Mouse (Mus musculus) heart, embryonic 12.5 days (tissue): ENCODE data around the gene Vmn1r239-ps. TPM values are rescaled to one million over a fixed set of nuclear protein-coding genes. Genes with fewer than 3 reads are reported as not detected.
"Not testable (repeated sequence)": the region's sequence is repeated elsewhere in the genome, so short reads cannot be mapped to it uniquely, and the experiment has no call there.

ENCODE experiments used
- ATAC-seq: fragments of 200-750 bp; cut with Nextera tagmentation; 2 replicates; pipeline ENCODE4 v1.8.0; 2017; ENCODE audit warnings: moderate TSS enrichment, moderate library complexity; ENCODE audit not compliant: insufficient number of reproducible peaks, low FRiP score
- H3K27ac ChIP-seq: fragments of 300-500 bp; sonication (generic); 2 replicates; pipeline ENCODE4 v1.5.1; 2016; ENCODE audit warnings: mild to moderate bottlenecking, moderate library complexity; ENCODE audit not compliant: poor library complexity, severe bottlenecking
- H3K27me3 ChIP-seq: fragments of 300-500 bp; sonication (generic); replicated peaks from 2 replicates; pipeline ENCODE4 v1.6.1; 2016; ENCODE audit warnings: mild to moderate bottlenecking, moderate library complexity
- H3K36me3 ChIP-seq: fragments of 300-500 bp; sonication (generic); 2 replicates; pipeline ENCODE4 v1.6.1; 2016; ENCODE audit warnings: mild to moderate bottlenecking, moderate library complexity
- H3K4me1 ChIP-seq: fragments of 300-500 bp; sonication (generic); replicated peaks from 2 replicates; pipeline ENCODE4 v1.6.1; 2016; ENCODE audit warnings: mild to moderate bottlenecking
- H3K4me2 ChIP-seq: fragments of 300-500 bp; sonication (generic); 2 replicates; pipeline ENCODE4 v1.6.1; 2016; ENCODE audit warnings: mild to moderate bottlenecking, moderate library complexity
- H3K4me3 ChIP-seq: fragments of 300-500 bp; sonication (generic); 2 replicates; pipeline ENCODE4 v1.5.1; 2016; ENCODE audit warnings: mild to moderate bottlenecking
- H3K9ac ChIP-seq: fragments of 300-500 bp; sonication (generic); 2 replicates; pipeline ENCODE4 v1.6.1; 2016; ENCODE audit warnings: mild to moderate bottlenecking, moderate library complexity
- H3K9me3 ChIP-seq: fragments of 300-500 bp; sonication (generic); replicated peaks from 2 replicates; pipeline ENCODE4 v1.6.1; 2016; ENCODE audit warnings: mild to moderate bottlenecking, moderate library complexity
- WGBS: fragments of 180-500 bp; shearing (Covaris S2); methylation state at CpG from one replicate; pipeline ENCODE4 v1.1.7; 2016; 5-methylcytosine and 5-hydroxymethylcytosine counted together
- polyA plus RNA-seq: library from polyadenylated mRNA; unstranded; fragments of >200 nt; fragmentation: Nextera tagmentation; extraction: Ambion mirVana; gene quantifications from 2 replicates; pipeline ENCODE4 v1.2.1, GENCODE M21; 2016

Vmn1r239-ps gene
- not detected in 2 replicates for polyA plus RNA-seq

DNA sequence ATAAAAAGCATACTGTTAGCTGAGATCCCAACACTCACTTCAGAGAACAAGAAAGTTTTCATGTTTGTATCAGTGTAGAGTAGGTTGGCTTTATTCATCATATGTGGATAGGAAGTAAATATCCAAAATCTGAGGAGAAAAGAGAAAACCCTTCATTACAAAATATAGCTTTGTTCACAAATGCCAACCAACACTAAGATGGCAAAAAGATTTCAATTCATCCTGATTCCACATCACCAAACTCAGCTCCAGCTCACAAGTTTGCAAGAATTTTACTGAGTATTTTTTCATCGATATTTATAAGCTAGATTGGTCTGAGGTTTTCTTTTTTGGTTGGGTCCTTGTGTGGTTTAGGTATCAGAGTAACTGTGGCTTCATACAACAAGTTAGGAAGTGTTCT lies at the start of gene Vmn1r239-ps:
Gene Vmn1r239-ps, minus strand, starts transcription at position 101 of the 400 bp plus-strand sequence.
- H3K4me3 ChIP-seq, ATAC-seq, H3K27me3 ChIP-seq, H3K27ac ChIP-seq, H3K9ac ChIP-seq, H3K4me1 ChIP-seq, H3K36me3 ChIP-seq, H3K4me2 ChIP-seq, H3K9me3 ChIP-seq: not testable (repeated sequence)
- 53% methylated on average over 1 of the region's 1 CpGs for WGBS

DNA sequence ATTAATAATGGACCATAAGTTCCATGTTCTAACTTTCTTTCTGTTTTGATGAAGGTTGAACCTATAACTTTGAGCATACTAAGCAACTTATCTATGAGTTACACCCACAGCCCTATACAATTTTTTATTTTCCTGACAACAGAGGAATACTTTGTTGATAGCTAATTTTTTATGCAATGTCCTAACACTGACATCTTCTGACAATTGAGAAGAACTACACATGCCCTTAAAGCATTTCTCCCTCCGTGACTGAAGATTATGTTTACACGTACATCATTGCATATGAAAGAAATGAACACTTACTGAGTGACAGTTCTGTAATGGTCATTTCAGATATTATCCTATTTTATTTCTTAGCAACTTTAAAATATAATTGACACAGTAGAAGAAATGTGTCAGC lies 36.0 kb upstream of the Vmn1r239-ps start:
- Histone ChIP-seq H3K4me3 (no peak overlapping the region), H3K9me3 (no peaks in the 10 kb centered on the region), H3K4me2 (no peak overlapping the region), H3K4me1 (no peaks in the 10 kb centered on the region), H3K9ac (no peak overlapping the region), H3K27me3 (no peaks in the 10 kb centered on the region), H3K27ac (no peak overlapping the region), H3K36me3 (no peaks in the 10 kb centered on the region)
- no peak for ATAC-seq
- 75% methylated on average over 2 of the region's 2 CpGs for WGBS

GRCm38 (mm10) chrX:147443386-147443785 lies 10.1 kb downstream of the Vmn1r239-ps start:
- Histone ChIP-seq H3K4me1 (no peaks in the 10 kb centered on the region), H3K4me3 (no peak overlapping the region), H3K4me2 (no peak overlapping the region), H3K27ac (no peak overlapping the region), H3K9ac (no peak overlapping the region), H3K27me3 (no peaks in the 10 kb centered on the region), H3K36me3 (no peaks in the 10 kb centered on the region), H3K9me3 (no peaks in the 10 kb centered on the region)
- 86% methylated on average over 4 of the region's 4 CpGs for WGBS
- no peak for ATAC-seq

GRCm38 (mm10) chrX:147435400-147435799 lies 18.1 kb downstream of the Vmn1r239-ps start:
- no peak for ATAC-seq

DNA sequence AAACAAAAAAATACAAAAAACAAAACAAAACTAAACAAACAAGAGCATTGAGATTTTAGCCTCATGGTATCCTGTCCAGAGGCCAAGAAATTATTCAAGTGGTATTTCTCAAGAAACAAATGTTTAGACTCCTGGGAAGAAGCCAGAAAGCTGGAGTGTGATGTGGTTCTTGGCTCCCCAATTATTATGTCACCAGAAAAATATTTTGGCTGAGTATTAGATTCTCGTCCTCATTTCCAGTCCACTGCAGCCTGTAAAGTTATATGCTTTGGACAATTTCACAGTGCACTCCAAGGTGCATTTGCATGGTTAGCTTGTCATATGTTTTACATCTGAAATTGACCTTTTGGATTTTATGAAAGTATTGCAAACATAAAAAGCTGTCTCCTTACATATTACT lies 23.8 kb downstream of the Vmn1r239-ps start:
- H3K27me3 ChIP-seq = no peaks in the 10 kb centered on the region
- no peaks in the 10 kb centered on the region for H3K36me3 ChIP-seq
- no peak overlapping the region for H3K4me2 ChIP-seq
- no peak overlapping the region for H3K27ac ChIP-seq
- H3K4me1 ChIP-seq = no peaks in the 10 kb centered on the region
- H3K9me3 ChIP-seq = no peaks in the 10 kb centered on the region
- H3K4me3 ChIP-seq = no peak overlapping the region
- 43% methylated on average over 1 of the region's 1 CpGs for WGBS
- ATAC-seq = no peak
- H3K9ac ChIP-seq = no peak overlapping the region

More at GRCm38 (mm10) chrX:147435400-147435799, 18.1 kb downstream of the Vmn1r239-ps start:
- no peaks in the 10 kb centered on the region for H3K9me3 ChIP-seq
- no peaks in the 10 kb centered on the region for H3K27me3 ChIP-seq
- H3K36me3 ChIP-seq = no peaks in the 10 kb centered on the region
- H3K27ac ChIP-seq = no peak overlapping the region
- no peak overlapping the region for H3K4me3 ChIP-seq
- H3K4me2 ChIP-seq = no peak overlapping the region
- H3K9ac ChIP-seq = no peak overlapping the region
- H3K4me1 ChIP-seq = no peaks in the 10 kb centered on the region
- 67% methylated on average over 2 of the region's 2 CpGs for WGBS

DNA sequence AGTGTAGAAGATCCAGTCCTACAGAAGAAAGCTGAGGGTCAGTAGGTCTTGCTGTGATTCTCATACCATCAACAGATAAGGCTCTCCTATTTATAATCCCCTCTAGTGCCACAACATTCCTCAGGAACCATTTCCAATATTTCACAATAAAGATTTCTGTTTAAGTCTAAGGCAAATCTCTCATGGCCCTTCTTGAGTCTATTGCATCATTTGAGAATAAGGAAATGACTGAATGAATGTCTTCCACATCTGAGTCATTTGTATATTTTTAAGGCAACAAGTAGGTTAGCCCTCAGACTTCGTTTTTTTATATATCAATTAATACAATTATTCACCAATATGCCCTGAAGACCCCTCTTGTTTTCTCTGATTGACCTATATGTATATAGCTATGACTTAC lies 24.4 kb downstream of the Vmn1r239-ps start, which contains the start of gene Il13ra2:
Gene Il13ra2, minus strand, starts transcription at position 64 of the 400 bp plus-strand sequence.
- H3K9ac ChIP-seq = no peak within 1 kb of the TSS
- ATAC-seq = no peak
- 39% methylated on average over 1 of the region's 1 CpGs for WGBS

More for the DNA sequence above, 24.4 kb downstream of the Vmn1r239-ps start, which contains the start of gene Il13ra2:
- no peak within 1 kb of the TSS for H3K4me3 ChIP-seq
- no peaks in the 10 kb centered on the region for H3K27me3 ChIP-seq
- no peaks in the 10 kb centered on the region for H3K4me1 ChIP-seq
- no peaks in the 10 kb centered on the region for H3K9me3 ChIP-seq
- no peaks in the 10 kb centered on the region for H3K36me3 ChIP-seq
- H3K4me2 ChIP-seq = no peak within 1 kb of the TSS
- no peak within 1 kb of the TSS for H3K27ac ChIP-seq

Other genes starting within 250 kb of the Vmn1r239-ps start
- gene Il13ra2, start 24.5 kb downstream of the Vmn1r239-ps start, polyA plus RNA-seq = not detected in 2 replicates
- 3.4 and 5.0 TPM in 2 replicates for gene Lrch2, start 100.4 kb upstream of the Vmn1r239-ps start, polyA plus RNA-seq